Comparison of ENCODE assay signal across 9 mouse cellular contexts in genomic region chr7:143055001-143055400, GRCm38 (mm10). TPM values are rescaled to one million over a fixed set of nuclear protein-coding genes. Genes with fewer than 3 reads are reported as not detected.
A peak's percentile ranks its signal among the peaks of the same experiment; 100 is the strongest.
DNase-seq lines count a peak whose midpoint lies in the region; ATAC-seq and TF ChIP-seq lines count a peak whose summit lies in the region.
"Had no signal": no experiment of that assay in that cellular context is flagged by ENCODE, and none has a peak within 500 bp of the region (broad histone marks: within the 10 kb centered on the region; RNA-seq: fewer than 3 reads in every experiment).

No protein-coding gene starts in this region.

- no peaks in the 10 kb centered on the region for H3K9me3 ChIP-seq in lung, embryonic 14.5 days (ENCODE audit: low read depth, low read length)
- no peaks in the 10 kb centered on the region for H3K9me3 ChIP-seq in forebrain, embryonic 11.5 days (ENCODE audit: control insufficient read depth, low read length)
- no peaks in the 10 kb centered on the region for H3K9me3 ChIP-seq in limb, embryonic 12.5 days

- H3K4me3 ChIP-seq in lung, embryonic 14.5 days (ENCODE audit: low read depth, low read length), result peak overlapping the region; percentile 95
- H3K4me3 ChIP-seq in forebrain, embryonic 11.5 days (ENCODE audit: low read depth, low read length), result 0 out of 2 replicates have a peak overlapping the region, but pooled peaks have one; percentile 64
- peak overlapping the region; percentile 90 for H3K4me3 ChIP-seq in limb, embryonic 12.5 days (replicated peaks)
- H3K4me3 ChIP-seq in olfactory bulb, adult 2 months (ENCODE audit: insufficient read depth, low read depth, low read length), result peak overlapping the region; percentile 68; the same call in 1 of the 2 replicates

- peaks cover 37% of the 10 kb centered on the region for H3K4me1 ChIP-seq in lung, embryonic 14.5 days (ENCODE audit: insufficient read depth)
- H3K4me1 ChIP-seq in forebrain, embryonic 11.5 days (replicated peaks; ENCODE audit: control insufficient read depth, insufficient read depth, low read length), result peaks cover 15% of the 10 kb centered on the region
- H3K4me1 ChIP-seq in limb, embryonic 12.5 days (replicated peaks), result peaks cover 57% of the 10 kb centered on the region
- peaks cover 50% of the 10 kb centered on the region for H3K4me1 ChIP-seq in olfactory bulb, adult 2 months (ENCODE audit: control insufficient read depth, insufficient read depth, low read length)

- TF ChIP-seq POLR2A in olfactory bulb, adult 2 months (IDR thresholded peaks at IDR 0.05; ENCODE audit: insufficient read depth, low read depth, low read length), result no peak

- DNase-seq in lung, embryonic 14.5 days, result no peak
- no peak for DNase-seq in lung, postnatal 14 days
- DNase-seq in forebrain, embryonic 11.5 days (ENCODE audit: low spot score), result no peak
- no peak for DNase-seq in ovary, postnatal 36 days (ENCODE audit: low spot score)
- DNase-seq in embryo, embryonic 10 days (ENCODE audit: low spot score), result no peak
- no peak for DNase-seq in cerebellum, adult 18-20 months

- peaks cover 24% of the 10 kb centered on the region for H3K36me3 ChIP-seq in lung, embryonic 14.5 days (ENCODE audit: insufficient read depth)
- H3K36me3 ChIP-seq in forebrain, embryonic 11.5 days (ENCODE audit: control insufficient read depth, insufficient read depth, low read length), result no peaks in the 10 kb centered on the region
- H3K36me3 ChIP-seq in limb, embryonic 12.5 days, result peaks cover 42% of the 10 kb centered on the region

- 0 out of 2 replicates have a peak overlapping the region, but pooled peaks have one; percentile 5 for H3K27ac ChIP-seq in lung, embryonic 14.5 days (ENCODE audit: low read depth)
- no peak overlapping the region for H3K27ac ChIP-seq in forebrain, embryonic 11.5 days (ENCODE audit: low read depth, low read length)
- no peak overlapping the region for H3K27ac ChIP-seq in limb, embryonic 12.5 days
- H3K27ac ChIP-seq in olfactory bulb, adult 2 months (ENCODE audit: insufficient read depth, low read depth, low read length), result no peak overlapping the region

- H3K27me3 ChIP-seq in lung, embryonic 14.5 days (ENCODE audit: insufficient read depth, low read length), result no peaks in the 10 kb centered on the region
- H3K27me3 ChIP-seq in forebrain, embryonic 11.5 days (ENCODE audit: control insufficient read depth, insufficient read depth, low read length), result no peaks in the 10 kb centered on the region
- H3K27me3 ChIP-seq in limb, embryonic 12.5 days, result no peaks in the 10 kb centered on the region

- H3K9ac ChIP-seq in lung, embryonic 14.5 days, result peak overlapping the region; percentile 97; the same call in 1 of the 2 replicates
- H3K9ac ChIP-seq in forebrain, embryonic 11.5 days (ENCODE audit: low read length), result peak overlapping the region; percentile 82
- peak overlapping the region; percentile 94; the same call in 1 of the 2 replicates for H3K9ac ChIP-seq in limb, embryonic 12.5 days (replicated peaks)

- TF ChIP-seq CTCF in lung, embryonic 14.5 days (IDR thresholded peaks at IDR 0.05; ENCODE audit: low read depth), result no peak
- TF ChIP-seq CTCF in olfactory bulb, adult 2 months (IDR thresholded peaks at IDR 0.05; ENCODE audit: insufficient read depth, low read depth, low read length), result no peak

- 61% methylated on average over 3 of the region's 3 CpGs for WGBS in lung, embryonic 14.5 days
- 81% methylated on average over 3 of the region's 3 CpGs for WGBS in forebrain, embryonic 11.5 days
- 82% methylated on average over 3 of the region's 3 CpGs for WGBS in limb, embryonic 12.5 days
- 69% methylated on average over 3 of the region's 3 CpGs for WGBS in olfactory bulb, adult 2 months

- H3K4me2 ChIP-seq in lung, embryonic 14.5 days, result peak overlapping the region; percentile 93
- H3K4me2 ChIP-seq in forebrain, embryonic 11.5 days (ENCODE audit: low read depth, low read length, severe bottlenecking), result peak overlapping the region; percentile 88; the same call in 1 of the 2 replicates
- H3K4me2 ChIP-seq in limb, embryonic 12.5 days, result peak overlapping the region; percentile 83

- ATAC-seq in lung, embryonic 14.5 days (ENCODE audit: insufficient read depth), result no peak
- ATAC-seq in forebrain, embryonic 11.5 days (replicated peaks; ENCODE audit: low FRiP score), result no peak
- no peak for ATAC-seq in limb, embryonic 12.5 days (ENCODE audit: insufficient number of reproducible peaks, insufficient read depth, low FRiP score, low TSS enrichment, low read depth)
- ATAC-seq: activated CD4-positive, CD25-positive, alpha-beta regulatory T cell, adult 4 months had no signal

RNA-seq across cellular contexts. Expression of gene Cd81, which starts 2.5 kb away (rescaled TPM):
- 654 and 667 TPM in 2 replicates for polyA plus RNA-seq in lung, embryonic 14.5 days (2014; fragmentation: Nextera tagmentation; extraction: Ambion mirVana)
- 216 and 246 TPM in 2 replicates for polyA plus RNA-seq in forebrain, embryonic 11.5 days (2014; fragmentation: Nextera tagmentation; extraction: Ambion mirVana)
- polyA plus RNA-seq in limb, embryonic 12.5 days (2016; fragmentation: Nextera tagmentation; extraction: Ambion mirVana), result 331 and 337 TPM in 2 replicates
- polyA plus RNA-seq in olfactory bulb, adult 2 months (2012; ENCODE audit: insufficient read depth, insufficient read length, low replicate concordance, missing spikeins), result not detected in 2 replicates

RNA-seq across cellular contexts. Expression of gene Tssc4, which starts 14.0 kb away (rescaled TPM):
- polyA plus RNA-seq in lung, embryonic 14.5 days (2014; fragmentation: Nextera tagmentation; extraction: Ambion mirVana), result 65.2 and 75.6 TPM in 2 replicates
- 73.3 and 82.6 TPM in 2 replicates for polyA plus RNA-seq in forebrain, embryonic 11.5 days (2014; fragmentation: Nextera tagmentation; extraction: Ambion mirVana)
- 116 and 121 TPM in 2 replicates for polyA plus RNA-seq in limb, embryonic 12.5 days (2016; fragmentation: Nextera tagmentation; extraction: Ambion mirVana)
- not detected in 2 replicates for polyA plus RNA-seq in olfactory bulb, adult 2 months (2012; ENCODE audit: insufficient read depth, insufficient read length, low replicate concordance, missing spikeins)

RNA-seq across cellular contexts. Expression of gene Trpm5, which starts 39.4 kb away (rescaled TPM):
- polyA plus RNA-seq in lung, embryonic 14.5 days (2014; fragmentation: Nextera tagmentation; extraction: Ambion mirVana), result 4.7 and 5.7 TPM in 2 replicates
- polyA plus RNA-seq in forebrain, embryonic 11.5 days (2014; fragmentation: Nextera tagmentation; extraction: Ambion mirVana), result 0.64 and 0.85 TPM in 2 replicates
- 6.2 and 8.8 TPM in 2 replicates for polyA plus RNA-seq in limb, embryonic 12.5 days (2016; fragmentation: Nextera tagmentation; extraction: Ambion mirVana)
- not detected in 2 replicates for polyA plus RNA-seq in olfactory bulb, adult 2 months (2012; ENCODE audit: insufficient read depth, insufficient read length, low replicate concordance, missing spikeins)
- polyA plus RNA-seq: activated CD4-positive, CD25-positive, alpha-beta regulatory T cell, adult 4 months had no signal

RNA-seq across cellular contexts. Expression of gene Tspan32, which starts 50.2 kb away (rescaled TPM):
- polyA plus RNA-seq in lung, embryonic 14.5 days (2014; fragmentation: Nextera tagmentation; extraction: Ambion mirVana), result 1.1 and 2.1 TPM in 2 replicates
- 4.2 and 5.3 TPM in 2 replicates for polyA plus RNA-seq in forebrain, embryonic 11.5 days (2014; fragmentation: Nextera tagmentation; extraction: Ambion mirVana)
- polyA plus RNA-seq in limb, embryonic 12.5 days (2016; fragmentation: Nextera tagmentation; extraction: Ambion mirVana), result 2.2 and 2.8 TPM in 2 replicates
- not detected in 2 replicates for polyA plus RNA-seq in olfactory bulb, adult 2 months (2012; ENCODE audit: insufficient read depth, insufficient read length, low replicate concordance, missing spikeins)

RNA-seq across cellular contexts. Expression of gene Kcnq1, which starts 51.2 kb away (rescaled TPM):
- 5.3 and 6.5 TPM in 2 replicates for polyA plus RNA-seq in lung, embryonic 14.5 days (2014; fragmentation: Nextera tagmentation; extraction: Ambion mirVana)
- polyA plus RNA-seq in forebrain, embryonic 11.5 days (2014; fragmentation: Nextera tagmentation; extraction: Ambion mirVana), result 1.1 and 1.5 TPM in 2 replicates
- 0.94 and 1.8 TPM in 2 replicates for polyA plus RNA-seq in limb, embryonic 12.5 days (2016; fragmentation: Nextera tagmentation; extraction: Ambion mirVana)
- not detected in 2 replicates for polyA plus RNA-seq in olfactory bulb, adult 2 months (2012; ENCODE audit: insufficient read depth, insufficient read length, low replicate concordance, missing spikeins)
- polyA plus RNA-seq: activated CD4-positive, CD25-positive, alpha-beta regulatory T cell, adult 4 months had no signal

Comparison
In these comparisons a context has a peak if more than half of its experiments do, and no peak if none do; other contexts are left out.
1. RNA of gene Cd81, which starts 2.5 kb away (polyA plus RNA-seq): 654 to 667 TPM in lung, embryonic 14.5 days, 331 to 337 TPM in limb, embryonic 12.5 days and 216 to 246 TPM in forebrain, embryonic 11.5 days; not detected in olfactory bulb, adult 2 months; every median in the first group is over 100 times any median in the second.
2. Peak in every context shown above with its lines, with median percentiles within 50 percentile points of each other: H3K4me2 ChIP-seq, H3K4me3 ChIP-seq and H3K9ac ChIP-seq.